Comparison of ENCODE assay signal across 7 mouse cellular contexts in genomic region chr8:125641808-125642207, GRCm38 (mm10). TPM values are rescaled to one million over a fixed set of nuclear protein-coding genes. Genes with fewer than 3 reads are reported as not detected.
A peak's percentile ranks its signal among the peaks of the same experiment; 100 is the strongest.
DNase-seq lines count a peak whose midpoint lies in the region; ATAC-seq lines count a peak whose summit lies in the region.

No protein-coding gene starts in this region.

- peak; percentile 95 for DNase-seq in left cerebral cortex, postnatal 4 days
- no peak for DNase-seq in left cerebral cortex, adult 11 months (ENCODE audit: low spot score)
- DNase-seq in cerebellum, postnatal 25 days, result peak; percentile 88 to 95
- no peak for DNase-seq in kidney, postnatal 14 days
- DNase-seq in lung, postnatal 36 days, result no peak

- intact Hi-C loops in left cerebral cortex, postnatal 4 days (cut with DNase I), result no loop called here

- peak; percentile 69 for ATAC-seq in cerebellum, adult (ENCODE audit: insufficient number of reproducible peaks, low FRiP score, low TSS enrichment)
- ATAC-seq in megakaryocyte, adult 5-6 weeks (ENCODE audit: poor library complexity, severe bottlenecking), result peak; percentile 61

RNA-seq across cellular contexts. Expression of gene Map10, which starts 27.8 kb away (rescaled TPM):
- total RNA-seq in left cerebral cortex, postnatal 4 days (2021), result 1 to 10 TPM; 7.8 to 8.4 TPM
- total RNA-seq in megakaryocyte, adult 5-6 weeks (2015), result 2.7 and 4.6 TPM in 2 replicates
- 2.3 and 3.5 TPM in 2 replicates for total RNA-seq in megakaryocyte, adult 5-6 weeks (2017)

Comparison
In these comparisons a context has a peak if more than half of its experiments do, and no peak if none do; other contexts are left out.
1. DNase-seq: peak in left cerebral cortex, postnatal 4 days (single experiment) and cerebellum, postnatal 25 days (2 of 2); none in left cerebral cortex, adult 11 months (single experiment), kidney, postnatal 14 days (single experiment) and lung, postnatal 36 days (single experiment).